Mouse (Mus musculus): Measurements from ENCODE around the gene Socs1.

DNA sequence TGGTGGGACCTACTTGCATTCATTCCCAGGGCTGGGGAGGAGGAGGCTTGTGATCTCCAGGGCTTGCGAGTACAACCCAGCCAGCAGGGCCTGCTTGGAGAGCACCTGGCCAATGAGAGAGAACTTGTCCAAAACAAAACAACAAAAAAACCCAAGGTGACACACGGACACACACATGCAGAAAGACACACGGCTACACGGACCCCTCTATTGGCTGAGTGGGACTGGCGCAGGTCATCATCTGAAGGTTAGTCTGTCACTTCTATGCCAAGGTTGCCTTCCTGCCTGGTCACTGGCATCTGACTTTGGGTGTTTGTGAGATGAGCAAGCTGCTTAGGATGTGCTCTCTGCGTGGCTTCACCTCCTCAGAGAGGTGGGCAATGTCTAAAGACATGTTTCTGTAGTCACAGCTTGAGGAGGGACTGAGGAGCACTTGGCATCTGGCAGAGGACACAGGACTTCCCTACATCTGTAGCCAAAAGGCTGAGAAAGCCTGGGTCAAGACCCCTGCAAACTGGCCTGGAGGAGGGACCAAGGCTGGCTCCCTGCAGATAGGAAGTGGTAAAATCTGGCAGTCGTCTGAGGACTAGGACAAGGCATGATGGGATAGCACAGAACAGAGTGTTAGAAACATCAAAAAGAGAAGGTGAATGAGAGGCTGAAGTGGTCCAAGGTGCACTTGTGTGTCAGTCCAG lies 42.6 kb upstream of the Socs1 start:
- TF ChIP-seq CTCF (IDR thresholded peaks at IDR 0.05; ENCODE audit: low read depth, low read length) = no peak
- TF ChIP-seq POLR2A (IDR thresholded peaks at IDR 0.05; ENCODE audit: extremely low read depth, insufficient read depth, low read length) = no peak

Data from liver, adult 2 months (tissue).